Mouse (Mus musculus) olfactory bulb, adult 2 months (tissue): ENCODE results near the gene Bach2.

Experiments used
- CTCF ChIP-seq: fragments of 200-500 bp; IDR thresholded peaks from 2 replicates; pipeline ENCODE4 v1.5.1; 2012; ENCODE audit warnings: low read depth, mild to moderate bottlenecking, low read length, moderate library complexity; ENCODE audit not compliant: insufficient read depth
- POLR2A ChIP-seq: fragments of 200-500 bp; IDR thresholded peaks from 2 replicates; pipeline ENCODE4 v1.6.1; 2012; ENCODE audit warnings: mild to moderate bottlenecking, low read depth, low read length, moderate library complexity; ENCODE audit not compliant: insufficient read depth

- no peak for TF ChIP-seq POLR2A
- no peak for TF ChIP-seq CTCF
These were observed 52.8 kb downstream of the Bach2 start for GRCm38 (mm10) chr4:32291406-32291805.
